8 mouse cellular contexts compared by ENCODE assay signal in genomic region chr19:7493352-7494186, GRCm38 (mm10). TPM values are rescaled to one million over a fixed set of nuclear protein-coding genes. Genes with fewer than 3 reads are reported as not detected.
A peak's percentile ranks its signal among the peaks of the same experiment; 100 is the strongest.
DNase-seq lines count a peak whose midpoint lies in the region; ATAC-seq lines count a peak whose summit lies in the region.

Atl3 (plus strand) TSS chr19:7494040.

- peak within 1 kb of the TSS; percentile 89 for H3K9ac ChIP-seq in hindbrain, embryonic 16.5 days (ENCODE audit: low read depth, low read length)

- H3K27me3 ChIP-seq in forebrain, embryonic 10.5 days (ENCODE audit: poor library complexity, severe bottlenecking), result no peaks in the 10 kb centered on the region
- H3K27me3 ChIP-seq in hindbrain, embryonic 16.5 days (replicated peaks; ENCODE audit: control insufficient read depth, insufficient read depth, low read length), result no peaks in the 10 kb centered on the region

- H3K4me3 ChIP-seq in forebrain, embryonic 10.5 days, result peak within 1 kb of the TSS; percentile 70
- H3K4me3 ChIP-seq in hindbrain, embryonic 16.5 days (ENCODE audit: low read length), result peak within 1 kb of the TSS; percentile 66

- ATAC-seq in activated CD4-positive, CD25-positive, alpha-beta regulatory T cell, adult 4 months, result peak; percentile 13
- no peak for ATAC-seq in hindbrain, embryonic 16.5 days

- 32% methylated on average over 31 of the region's 31 CpGs for WGBS in forebrain, embryonic 10.5 days
- 28% methylated on average over 31 of the region's 31 CpGs for WGBS in hindbrain, embryonic 16.5 days

- DNase-seq in left cerebral cortex, adult 18-20 months (ENCODE audit: low spot score in 2 of 2), result no peak
- DNase-seq in left cerebral cortex, adult 9 months (ENCODE audit: low spot score in 2 of 2), result no peak
- no peak for DNase-seq in forebrain, embryonic 10.5 days (ENCODE audit: extremely low spot score, low spot score)
- DNase-seq in lung, postnatal 36 days, result peak; percentile 15
- no peak for DNase-seq in ovary, adult 18-20 months (ENCODE audit: low spot score)
- DNase-seq in testis, postnatal 14 days (ENCODE audit: low spot score), result no peak

- peak within 1 kb of the TSS; percentile 96 for H3K27ac ChIP-seq in forebrain, embryonic 10.5 days
- peak within 1 kb of the TSS; percentile 94 for H3K27ac ChIP-seq in hindbrain, embryonic 16.5 days (ENCODE audit: low read depth, low read length)

- peak within 1 kb of the TSS; percentile 71 for H3K4me2 ChIP-seq in hindbrain, embryonic 16.5 days (ENCODE audit: low read length)

- H3K36me3 ChIP-seq in forebrain, embryonic 10.5 days (replicated peaks), result no peaks in the 10 kb centered on the region
- H3K36me3 ChIP-seq in hindbrain, embryonic 16.5 days (ENCODE audit: control insufficient read depth, insufficient read depth, low read length), result no peaks in the 10 kb centered on the region

- no peaks in the 10 kb centered on the region for H3K9me3 ChIP-seq in forebrain, embryonic 10.5 days
- no peaks in the 10 kb centered on the region for H3K9me3 ChIP-seq in hindbrain, embryonic 16.5 days (ENCODE audit: control insufficient read depth, low read length)

- H3K4me1 ChIP-seq in forebrain, embryonic 10.5 days, result peaks cover 18% of the 10 kb centered on the region
- H3K4me1 ChIP-seq in hindbrain, embryonic 16.5 days (ENCODE audit: control insufficient read depth, insufficient read depth, low read depth, low read length), result peaks cover 4% of the 10 kb centered on the region

RNA-seq across cellular contexts. Expression of gene Atl3, which starts in this region (rescaled TPM):
- total RNA-seq in left cerebral cortex, adult 18-20 months (2021), result 10 to 100 TPM; 22.2 to 23.5 TPM
- 10 to 100 TPM; 20.1 to 23.8 TPM for polyA plus RNA-seq in activated CD4-positive, CD25-positive, alpha-beta regulatory T cell, adult 4 months (2017; shearing (Covaris generic))
- 7.3 and 7.8 TPM in 2 replicates for polyA plus RNA-seq in forebrain, embryonic 10.5 days (2016; fragmentation: Nextera tagmentation; extraction: Ambion mirVana)
- 5.7 and 5.8 TPM in 2 replicates for polyA plus RNA-seq in hindbrain, embryonic 16.5 days (2015; fragmentation: Nextera tagmentation; extraction: Ambion mirVana)
